Mouse (Mus musculus) hindlimb bud, embryonic 11.5 days (tissue): ENCODE data around the gene C1rl.
"Not testable (repeated sequence)": the region's sequence is repeated elsewhere in the genome, so short reads cannot be mapped to it uniquely, and the experiment has no call there.

ENCODE experiments used
- DNase-seq: peaks from one replicate; pipeline ENCODE4 v3.0.0-alpha.2; 2012; ENCODE audit warnings: low read depth, low spot score; ENCODE audit errors: extremely low spot score

The C1rl gene

GRCm38 (mm10) chr6:124499914-124500566 lies 7.1 kb downstream of the C1rl start:
- no peak for DNase-seq

DNA sequence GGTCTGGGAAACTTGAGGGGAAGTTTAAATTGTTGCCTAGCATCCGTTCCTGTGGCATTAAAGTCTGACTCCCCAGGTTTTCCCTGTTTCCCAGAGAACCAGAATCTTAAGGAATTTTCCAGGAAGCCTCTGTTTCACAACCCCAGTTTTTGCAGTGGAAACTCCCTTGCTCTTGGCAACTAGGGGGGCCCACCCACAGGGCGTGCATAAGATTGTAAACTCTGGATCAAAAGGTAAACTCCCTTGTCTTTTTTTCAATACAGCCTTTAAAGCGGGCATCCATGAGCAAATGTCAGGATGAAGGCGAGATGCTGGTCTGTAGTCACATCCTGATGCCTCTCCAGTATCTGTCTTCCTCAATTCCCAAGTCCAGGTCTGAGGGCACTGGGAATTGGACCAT lies 8.6 kb downstream of the C1rl start:
- no peak for DNase-seq

DNA sequence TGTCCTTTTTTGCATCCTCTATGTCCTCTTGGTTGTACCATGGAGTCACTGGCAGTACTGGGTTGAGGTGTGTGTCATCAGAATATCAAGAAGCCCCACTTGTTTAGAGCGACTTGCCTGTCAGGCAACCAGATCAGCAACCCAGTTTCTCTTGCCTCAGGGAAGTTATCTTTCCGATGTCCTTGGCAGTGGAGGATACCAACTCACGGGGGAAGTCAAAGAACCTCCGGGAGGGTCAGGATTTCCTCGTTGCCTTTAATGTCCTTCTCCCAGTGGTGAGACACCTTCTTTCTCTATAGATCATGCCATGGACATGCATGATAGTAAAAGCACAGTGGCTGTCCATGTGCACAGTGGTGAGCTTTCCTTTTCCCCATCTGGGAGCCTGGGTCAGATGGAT lies 9.1 kb downstream of the C1rl start:
- no peak for DNase-seq

DNA sequence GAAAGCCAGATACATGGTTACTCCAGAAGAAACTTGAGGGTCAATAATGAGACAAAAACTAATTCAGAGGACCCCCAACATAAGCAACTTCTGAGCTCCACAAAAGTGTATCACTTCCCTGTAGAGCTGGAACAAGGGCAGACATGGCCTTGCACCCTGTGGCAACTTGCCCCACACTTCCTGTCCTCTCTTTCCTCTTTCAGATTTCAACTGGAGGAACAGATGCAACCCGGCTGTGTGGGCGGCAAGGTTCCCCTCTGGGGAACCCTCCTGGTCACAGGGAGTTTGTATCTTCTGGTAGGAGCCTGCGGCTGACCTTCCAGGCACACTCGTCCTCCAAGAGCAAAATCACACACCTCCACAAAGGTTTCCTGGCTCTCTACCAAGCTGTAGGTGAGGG lies 12.1 kb downstream of the C1rl start:
- no peak for DNase-seq

GRCm38 (mm10) chr6:124506991-124507390 lies 14.1 kb downstream of the C1rl start:
- no peak for DNase-seq

- no peak for DNase-seq
Observed at GRCm38 (mm10) chr6:124508292-124508691, 15.4 kb downstream of the C1rl start.

DNA sequence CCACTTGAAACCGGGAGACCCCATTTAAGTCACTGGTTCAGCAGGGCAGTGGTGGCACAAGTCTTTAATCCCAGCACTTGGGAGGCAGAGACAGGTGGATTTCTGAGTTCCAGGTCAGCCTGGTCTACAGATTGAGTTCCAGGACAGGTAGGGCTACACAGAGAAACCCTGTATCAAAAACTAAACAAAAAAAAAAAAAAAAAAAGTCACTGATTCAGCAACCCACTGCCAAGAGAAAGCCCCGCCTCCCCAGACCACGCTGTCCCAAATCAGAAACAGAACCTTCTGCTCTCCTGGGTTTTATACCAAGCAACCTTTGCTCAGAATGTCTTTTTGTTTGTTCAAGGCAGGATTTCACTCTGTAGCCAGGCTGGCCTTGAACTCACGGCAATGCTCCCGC lies 16.3 kb downstream of the C1rl start:
- DNase-seq = not testable (repeated sequence)

GRCm38 (mm10) chr6:124511936-124512335 lies 19.0 kb downstream of the C1rl start:
- DNase-seq = no peak

DNA sequence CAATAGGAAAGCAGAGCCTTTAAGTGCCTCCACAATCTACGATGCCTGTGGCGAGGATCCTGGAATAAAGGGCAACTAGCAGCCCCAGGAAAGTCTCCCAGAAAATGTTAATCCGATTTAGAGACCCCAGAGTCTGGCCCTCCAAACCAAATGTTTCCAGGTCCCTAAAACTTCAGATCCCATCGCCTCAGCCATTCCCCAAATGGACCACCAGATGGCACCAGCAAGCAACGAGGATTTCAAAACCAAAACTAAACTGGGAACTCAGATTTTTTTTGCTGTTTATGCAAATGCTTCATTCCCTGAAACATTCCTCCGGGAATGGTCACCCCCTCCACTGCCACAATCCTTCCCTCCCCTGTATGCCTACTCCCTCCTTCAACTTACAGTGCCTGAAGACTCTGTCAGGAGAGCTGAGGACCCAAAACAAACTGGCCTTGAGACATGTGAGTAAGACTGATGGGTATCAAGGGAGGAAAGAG lies 19.5 kb downstream of the C1rl start, which contains the start of gene C1ra:
Gene C1ra, plus strand, starts transcription at position 51 of the 482 bp plus-strand sequence.
- DNase-seq = peak; percentile 52

DNA sequence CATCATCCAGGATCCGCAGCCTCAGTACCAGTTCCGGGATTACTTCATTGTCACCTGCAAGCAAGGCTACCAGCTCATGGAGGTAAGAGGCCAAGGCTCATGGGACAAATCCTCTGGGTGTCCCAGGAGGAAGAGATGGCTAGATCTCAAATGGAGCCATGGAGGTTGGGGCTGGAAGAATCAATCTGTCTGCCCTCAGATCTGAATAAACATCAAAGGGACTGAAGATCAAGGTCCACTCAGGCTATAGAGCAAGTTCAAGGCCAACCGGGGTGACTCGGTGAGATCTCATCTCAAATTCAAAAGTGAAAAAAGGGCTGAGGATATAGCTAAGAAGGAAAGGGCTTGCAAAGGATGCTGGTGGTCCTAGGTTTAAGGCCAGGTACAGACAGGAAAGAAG lies 24.8 kb downstream of the C1rl start:
- not testable (repeated sequence) for DNase-seq

DNA sequence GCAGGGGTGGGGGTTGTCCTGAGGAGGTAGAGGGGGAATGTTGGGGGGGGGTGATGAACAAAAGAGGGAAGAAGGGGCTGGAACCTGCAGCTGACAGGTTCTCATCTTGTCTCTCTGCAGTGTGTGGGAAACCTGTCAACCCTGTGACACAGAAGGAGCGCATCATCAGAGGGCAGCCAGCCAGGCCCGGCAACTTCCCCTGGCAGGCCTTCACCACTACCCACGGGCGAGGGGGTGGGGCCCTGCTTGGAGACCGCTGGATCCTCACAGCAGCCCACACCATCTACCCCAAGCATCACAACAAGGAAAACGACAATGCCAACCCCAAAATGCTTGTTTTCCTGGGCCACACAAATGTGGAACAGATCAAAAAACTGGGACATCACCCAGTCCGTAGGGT lies 29.2 kb downstream of the C1rl start:
- DNase-seq = not testable (repeated sequence)

DNA sequence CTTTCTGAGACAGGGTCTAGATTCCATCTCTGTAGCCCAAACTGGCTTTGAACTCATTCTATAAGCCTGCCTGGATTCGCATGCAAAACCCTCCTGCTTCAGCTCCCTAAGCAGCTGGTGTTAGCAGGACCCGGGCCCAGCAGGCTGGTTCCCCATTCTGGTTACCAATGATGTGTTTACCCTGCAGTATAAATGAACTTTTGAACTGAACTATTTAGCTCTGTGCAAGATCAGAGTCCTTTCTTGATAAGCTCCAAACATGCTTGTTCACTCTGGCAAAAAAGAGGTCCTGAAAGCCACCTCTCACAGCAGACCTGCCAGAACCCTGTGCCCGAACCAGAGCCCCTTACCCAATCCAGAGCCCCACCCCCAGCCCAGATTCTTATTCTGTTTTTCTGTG lies 35.0 kb downstream of the C1rl start:
- no peak for DNase-seq

- no peak for DNase-seq
Observed at GRCm38 (mm10) chr6:124531077-124531476, 38.2 kb downstream of the C1rl start.

DNA sequence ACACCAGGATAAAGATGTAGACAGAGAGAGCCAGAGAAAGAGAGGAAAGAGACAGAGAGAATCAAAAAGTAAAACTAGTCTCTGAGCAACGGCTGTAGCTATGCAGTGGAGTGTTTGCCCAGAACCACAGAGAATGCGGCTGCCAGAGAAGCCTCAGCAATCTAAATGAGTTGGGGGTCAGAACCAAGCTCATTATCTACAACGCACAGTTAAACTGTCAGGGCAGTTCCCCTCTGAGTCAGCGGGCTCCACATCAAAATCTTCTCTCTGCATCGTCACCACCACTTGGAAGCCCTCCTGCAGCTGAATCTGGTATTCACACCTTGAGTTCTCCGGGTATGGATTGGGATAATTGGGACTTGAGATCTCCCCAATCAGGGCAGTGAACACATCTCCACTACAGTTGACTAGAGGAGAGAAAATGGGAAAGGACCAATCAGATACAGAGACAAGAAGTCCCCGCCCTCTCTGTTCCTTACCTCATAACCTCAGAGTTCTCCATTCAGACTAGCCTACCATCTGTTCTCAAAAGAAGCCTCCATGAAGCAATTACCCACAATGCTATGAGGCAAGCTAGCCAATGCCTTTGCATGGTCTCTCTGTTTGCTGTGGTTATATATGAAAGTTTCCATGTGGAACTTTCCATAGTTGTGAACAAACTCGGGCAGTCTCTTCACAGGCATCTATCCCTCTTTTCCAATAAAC lies 43.4 kb downstream of the C1rl start:
- DNase-seq = not testable (repeated sequence)

DNA sequence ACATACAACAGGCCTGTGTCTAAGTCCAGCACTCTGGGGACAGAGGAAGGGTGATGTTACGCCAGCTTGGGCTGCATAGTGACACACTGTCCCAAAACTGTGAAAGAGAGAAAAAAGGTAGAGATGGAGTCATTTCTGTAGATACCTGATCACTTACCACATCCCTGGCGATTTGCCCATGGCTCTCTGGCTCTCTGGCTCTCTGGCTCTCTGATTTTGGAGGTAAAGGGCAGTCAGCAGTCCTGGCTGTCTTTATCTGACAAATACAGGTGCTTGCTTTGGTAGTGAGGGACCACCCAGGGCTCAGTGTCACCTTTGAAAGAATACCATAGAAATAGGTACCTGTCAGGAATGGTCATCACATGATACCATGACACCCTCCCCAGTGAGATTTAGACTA lies 48.3 kb downstream of the C1rl start:
- not testable (repeated sequence) for DNase-seq

DNA sequence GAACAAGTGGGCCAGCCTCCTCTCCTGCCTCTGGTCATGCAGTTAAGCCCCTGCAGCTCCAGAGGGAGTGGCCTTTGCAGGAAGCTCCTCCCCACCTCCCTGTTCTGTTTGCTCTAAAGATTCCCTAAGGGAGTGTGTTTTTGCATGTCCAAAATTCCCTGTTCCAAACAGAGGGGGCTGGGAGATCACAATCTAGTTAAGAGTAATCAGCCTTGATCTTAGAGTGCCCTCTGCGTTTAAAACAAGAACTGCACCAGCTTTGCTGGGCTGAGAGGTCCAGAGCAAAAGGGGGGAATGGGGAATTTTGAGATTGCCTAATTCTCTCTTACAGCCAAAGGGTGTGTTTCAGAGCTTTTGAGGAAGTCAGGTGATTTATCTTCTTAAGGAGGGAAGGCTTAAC lies 49.4 kb downstream of the C1rl start, which contains the start of gene C1s1:
Gene C1s1, minus strand, starts transcription at position 76 of the 400 bp plus-strand sequence.
- DNase-seq = peak; percentile 24

DNA sequence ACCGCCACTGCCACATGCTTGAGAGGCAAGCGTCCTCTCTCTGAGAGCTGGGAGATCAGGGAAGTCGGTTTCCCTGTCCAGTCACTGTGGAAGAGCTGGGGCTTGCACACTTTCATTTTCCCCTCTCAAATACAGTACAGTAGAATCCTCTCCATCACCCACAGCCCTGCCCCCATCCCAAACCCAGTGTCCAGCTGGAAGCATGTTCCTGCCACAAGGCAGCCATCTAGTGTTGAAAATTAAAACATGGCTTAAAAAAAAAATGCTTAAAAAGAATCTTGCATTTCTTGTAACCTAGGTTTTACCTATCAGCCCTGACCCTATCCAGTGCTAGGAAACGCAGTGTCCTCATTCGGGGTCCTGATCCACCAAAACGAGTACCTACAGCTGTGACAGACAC lies 51.6 kb downstream of the C1rl start:
- DNase-seq = no peak

DNA sequence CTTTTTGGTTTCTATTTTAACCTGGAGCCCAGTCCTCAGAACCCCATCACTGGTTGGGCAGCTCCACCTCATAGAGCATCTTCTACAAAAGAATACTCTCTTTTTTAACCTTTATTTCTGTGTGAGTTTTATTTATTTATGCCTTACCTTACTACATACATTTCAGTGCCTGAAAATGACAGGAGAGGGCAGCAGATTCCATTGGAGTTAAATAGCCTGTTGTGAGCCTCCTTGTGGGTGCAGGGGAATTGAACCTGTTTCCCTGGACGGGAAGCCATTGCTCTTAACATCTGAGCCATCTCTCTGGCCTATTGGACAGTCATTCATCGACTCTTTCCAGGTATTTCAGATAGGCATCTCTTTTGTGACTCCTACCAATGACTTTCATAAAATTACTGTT lies 52.5 kb downstream of the C1rl start:
- DNase-seq = no peak

DNA sequence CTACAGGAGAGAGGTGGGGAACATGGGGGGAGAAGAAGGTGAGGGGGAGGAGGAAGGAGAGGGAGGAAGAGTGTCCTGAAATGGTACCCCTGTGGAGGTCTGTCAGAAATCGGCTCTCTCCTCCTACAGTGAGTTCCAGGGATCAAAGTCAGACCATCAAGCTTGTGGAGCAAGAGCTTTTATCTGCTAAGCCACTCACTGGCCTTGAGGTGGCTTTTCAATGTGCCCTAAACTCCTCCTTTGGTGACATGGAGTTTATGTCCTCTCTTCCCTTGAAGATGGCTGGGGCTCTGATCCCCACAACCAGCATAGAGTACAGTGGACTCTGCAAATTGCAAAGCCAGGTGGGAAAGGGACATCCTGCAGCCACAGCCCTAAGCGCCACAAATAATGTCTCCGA lies 55.1 kb downstream of the C1rl start:
- not testable (repeated sequence) for DNase-seq

GRCm38 (mm10) chr6:124549023-124549550 lies 56.2 kb downstream of the C1rl start:
- DNase-seq = no peak

DNA sequence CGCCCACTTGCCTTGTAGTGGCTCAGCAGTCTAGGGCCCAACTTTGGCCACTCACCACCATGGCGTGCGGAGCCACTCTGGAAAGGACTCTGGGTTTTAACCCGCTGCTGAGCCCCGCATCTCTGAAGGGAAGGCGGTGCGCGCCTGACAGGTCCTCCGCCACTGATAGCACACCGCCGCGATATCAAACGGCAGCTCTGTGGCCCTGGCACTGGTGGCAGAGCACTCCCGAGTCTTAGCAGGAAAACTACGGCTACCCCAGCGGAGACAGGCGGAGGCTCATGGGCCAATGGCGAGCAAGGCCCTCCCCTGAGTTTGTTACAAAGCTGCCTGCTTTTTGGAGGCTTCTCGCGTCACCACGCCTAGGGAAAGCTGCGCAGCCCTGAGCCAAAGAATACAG lies 59.9 kb downstream of the C1rl start:
- no peak for DNase-seq

DNA sequence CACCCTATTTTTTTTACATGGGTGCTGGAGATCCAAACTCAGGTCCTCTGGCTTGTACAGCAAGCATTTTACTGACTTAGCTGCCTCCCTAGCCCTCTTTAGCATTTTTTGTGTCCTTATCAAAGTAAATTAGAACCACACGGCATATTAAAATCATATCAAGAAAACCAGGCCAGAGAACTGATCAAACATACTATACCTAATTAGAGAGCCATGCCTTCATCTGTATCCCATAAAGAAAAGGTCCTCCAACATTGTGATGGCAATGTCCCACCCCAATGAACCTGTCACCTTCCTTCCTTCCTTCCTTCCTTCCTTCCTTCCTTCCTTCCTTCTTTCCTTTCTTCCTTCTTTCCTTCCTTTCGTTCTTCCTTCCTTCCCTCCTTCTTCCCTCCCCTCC lies 63.0 kb downstream of the C1rl start:
- not testable (repeated sequence) for DNase-seq
